Mouse (Mus musculus) thymus, adult 2 months (tissue): ENCODE data around the gene Cldn20. TPM values are rescaled to one million over a fixed set of nuclear protein-coding genes. Genes with fewer than 3 reads are reported as not detected.
A peak's percentile ranks its signal among the peaks of the same experiment; 100 is the strongest.

Experiments
- DNase-seq: peaks from one replicate; pipeline ENCODE4 v3.0.0; 2021
- H3K27ac ChIP-seq: fragments of 200-500 bp; 2 replicates; pipeline ENCODE4 v1.5.1; 2012; ENCODE audit warnings: low read length, control low read depth; ENCODE audit not compliant: control insufficient read depth, insufficient read depth
- H3K27me3 ChIP-seq: fragments of 200-500 bp; 2 replicates; pipeline ENCODE4 v1.6.1; 2012; ENCODE audit warnings: mild to moderate bottlenecking, low read length, moderate library complexity, mixed read lengths; ENCODE audit not compliant: control insufficient read depth, insufficient read depth
- H3K36me3 ChIP-seq: fragments of 200-500 bp; 2 replicates; pipeline ENCODE4 v1.6.1; 2012; ENCODE audit warnings: mild to moderate bottlenecking, low read length, moderate library complexity; ENCODE audit not compliant: control insufficient read depth, insufficient read depth
- H3K4me1 ChIP-seq: fragments of 200-500 bp; replicated peaks from 2 replicates; pipeline ENCODE4 v1.6.1; 2012; ENCODE audit warnings: low read length; ENCODE audit not compliant: control insufficient read depth, insufficient read depth
- H3K4me3 ChIP-seq: fragments of 200-500 bp; 2 replicates; pipeline ENCODE4 v1.5.1; 2012; ENCODE audit warnings: mild to moderate bottlenecking, low read length, control low read depth, moderate library complexity; ENCODE audit not compliant: control insufficient read depth, insufficient read depth
- CTCF ChIP-seq: fragments of 200-500 bp; IDR thresholded peaks from 2 replicates; pipeline ENCODE4 v1.5.1; 2012; ENCODE audit warnings: mild to moderate bottlenecking, control low read depth, low read length, moderate library complexity, borderline replicate concordance; ENCODE audit not compliant: control insufficient read depth, poor library complexity, insufficient read depth; ENCODE audit errors: extremely low read depth
- POLR2A ChIP-seq: fragments of 200-500 bp; IDR thresholded peaks from 2 replicates; pipeline ENCODE4 v1.6.1; 2012; ENCODE audit warnings: mild to moderate bottlenecking, low read length, control low read depth, moderate library complexity; ENCODE audit not compliant: control insufficient read depth, poor library complexity, insufficient read depth; ENCODE audit errors: extremely low read depth
- WGBS: fragments of 180-500 bp; shearing (Covaris S2); methylation state at CpG from one replicate; pipeline ENCODE4 v1.1.7; 2018; 5-methylcytosine and 5-hydroxymethylcytosine counted together
- polyA plus RNA-seq: library from polyadenylated mRNA; depleted of rRNA; stranded (reverse); fragments of >200 nt; gene quantifications from 2 replicates; pipeline ENCODE4 v1.2.3, GENCODE M21; 2012

The Cldn20 gene
- polyA plus RNA-seq, 1 experiment = not detected

GRCm38 (mm10) chr17:3500076-3500475 lies 32.3 kb upstream of the Cldn20 start:
- H3K4me1 ChIP-seq = no peaks in the 10 kb centered on the region
- H3K4me3 ChIP-seq = no peak overlapping the region
- H3K27ac ChIP-seq = no peak overlapping the region
- 97% methylated on average over 6 of the region's 6 CpGs for WGBS
- no peaks in the 10 kb centered on the region for H3K27me3 ChIP-seq
- no peaks in the 10 kb centered on the region for H3K36me3 ChIP-seq
- no peak for TF ChIP-seq POLR2A
- TF ChIP-seq CTCF = no peak
- DNase-seq = no peak

DNA sequence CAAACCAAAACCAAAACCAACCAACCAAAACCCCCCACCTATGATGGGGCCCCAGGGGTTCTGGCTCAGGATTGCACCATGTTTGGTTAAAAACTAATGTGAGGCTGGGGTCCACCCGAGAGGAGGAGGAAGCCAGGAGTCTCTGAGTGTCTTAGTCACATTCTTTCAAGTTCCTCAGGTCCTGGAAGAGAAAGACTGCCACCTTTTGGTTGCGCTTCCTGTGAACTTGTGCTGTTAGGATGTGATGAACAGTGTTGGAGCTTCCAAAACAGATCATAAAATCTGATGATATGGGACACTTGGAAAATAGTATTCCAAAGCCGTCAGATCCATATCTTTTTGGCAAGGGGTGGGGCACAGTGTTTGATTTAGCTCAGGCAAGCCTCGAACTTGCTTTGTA lies 31.4 kb upstream of the Cldn20 start:
- WGBS = 86% methylated on average over 4 of the region's 4 CpGs
- no peak overlapping the region for H3K4me3 ChIP-seq
- DNase-seq = no peak
- TF ChIP-seq POLR2A (no peak), CTCF (no peak)
- H3K4me1 ChIP-seq = no peaks in the 10 kb centered on the region
- H3K36me3 ChIP-seq = no peaks in the 10 kb centered on the region
- no peaks in the 10 kb centered on the region for H3K27me3 ChIP-seq
- H3K27ac ChIP-seq = no peak overlapping the region

GRCm38 (mm10) chr17:3505711-3506110 lies 26.6 kb upstream of the Cldn20 start:
- H3K4me1 ChIP-seq = no peaks in the 10 kb centered on the region
- no peak overlapping the region for H3K27ac ChIP-seq
- DNase-seq = no peak
- no peaks in the 10 kb centered on the region for H3K36me3 ChIP-seq
- TF ChIP-seq POLR2A (no peak), CTCF (no peak)
- no peak overlapping the region for H3K4me3 ChIP-seq
- 19% methylated on average over 1 of the region's 1 CpGs for WGBS
- no peaks in the 10 kb centered on the region for H3K27me3 ChIP-seq

DNA sequence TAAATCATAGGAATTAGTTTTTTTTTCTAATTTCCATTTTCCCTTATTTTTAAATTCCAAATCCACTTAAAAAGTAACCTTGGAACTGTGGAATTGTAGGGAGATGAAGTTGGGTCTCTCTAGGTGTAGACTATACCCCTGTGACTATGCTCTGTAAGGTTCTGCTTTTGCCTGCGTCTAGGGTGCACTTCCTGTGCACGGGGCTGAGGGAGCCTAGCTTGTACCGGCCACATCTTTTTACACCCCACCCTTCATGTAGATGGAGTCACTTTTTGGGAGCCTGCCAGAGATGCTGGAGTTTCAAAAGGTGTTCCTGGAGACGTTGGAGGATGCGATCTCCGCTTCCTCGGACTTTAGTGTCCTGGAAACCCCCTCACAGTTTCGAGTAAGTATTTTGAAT lies 25.8 kb upstream of the Cldn20 start:
- Histone ChIP-seq H3K27ac (no peak overlapping the region), H3K4me1 (no peaks in the 10 kb centered on the region), H3K4me3 (no peak overlapping the region), H3K36me3 (no peaks in the 10 kb centered on the region), H3K27me3 (no peaks in the 10 kb centered on the region)
- DNase-seq = no peak
- WGBS = 38% methylated on average over 8 of the region's 8 CpGs
- no peak for TF ChIP-seq POLR2A
- TF ChIP-seq CTCF = no peak

- Histone ChIP-seq H3K27ac (no peak overlapping the region), H3K4me1 (no peaks in the 10 kb centered on the region), H3K36me3 (no peaks in the 10 kb centered on the region), H3K27me3 (no peaks in the 10 kb centered on the region), H3K4me3 (no peak overlapping the region)
- peak; percentile 46 for DNase-seq
- TF ChIP-seq CTCF = peak; percentile 58; the same call in 1 of the 2 replicates
- no peak for TF ChIP-seq POLR2A
- WGBS = 41% methylated on average over 1 of the region's 1 CpGs
These were observed 22.5 kb upstream of the Cldn20 start for GRCm38 (mm10) chr17:3509841-3510240.

- H3K27ac ChIP-seq = no peak overlapping the region
- H3K27me3 ChIP-seq = no peaks in the 10 kb centered on the region
- H3K4me3 ChIP-seq = no peak overlapping the region
- H3K36me3 ChIP-seq = no peaks in the 10 kb centered on the region
- no peaks in the 10 kb centered on the region for H3K4me1 ChIP-seq
- no peak for DNase-seq
- WGBS = 93% methylated on average over 5 of the region's 5 CpGs
- TF ChIP-seq POLR2A (no peak), CTCF (no peak)
These were observed 18.0 kb upstream of the Cldn20 start for GRCm38 (mm10) chr17:3514316-3514715.

- Histone ChIP-seq H3K4me3 (no peak overlapping the region), H3K36me3 (no peaks in the 10 kb centered on the region), H3K27me3 (no peaks in the 10 kb centered on the region), H3K4me1 (no peaks in the 10 kb centered on the region), H3K27ac (no peak overlapping the region)
- no peak for DNase-seq
- no peak for TF ChIP-seq CTCF
- no peak for TF ChIP-seq POLR2A
- WGBS = 95% methylated on average over 8 of the region's 8 CpGs
These were observed 16.5 kb upstream of the Cldn20 start for GRCm38 (mm10) chr17:3515851-3516250.
